ENCODE assay signal across 10 mouse cellular contexts in the genomic region with DNA sequence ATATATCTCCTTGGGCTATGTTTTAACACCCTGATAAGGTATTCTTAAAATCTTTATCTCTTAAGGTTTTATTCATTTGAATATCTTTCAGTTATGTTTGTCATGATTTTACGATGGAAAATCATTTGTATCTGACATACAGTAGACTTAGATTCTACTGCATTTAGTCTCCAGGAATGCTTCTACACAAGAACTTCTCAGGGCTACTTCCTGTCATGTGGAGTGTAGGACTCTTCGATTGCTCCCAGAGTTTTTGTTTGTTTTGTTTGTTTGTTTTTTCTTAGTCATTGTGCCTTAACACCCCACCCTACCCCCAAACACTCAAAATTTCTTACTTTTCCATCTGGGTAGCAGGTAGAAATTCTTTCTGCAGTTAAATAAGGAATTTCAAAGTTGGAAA. TPM values are rescaled to one million over a fixed set of nuclear protein-coding genes. Genes with fewer than 3 reads are reported as not detected.
DNase-seq lines count a peak whose midpoint lies in the region; ATAC-seq and TF ChIP-seq lines count a peak whose summit lies in the region.
"Had no signal": no experiment of that assay in that cellular context is flagged by ENCODE, and none has a peak within 500 bp of the region (broad histone marks: within the 10 kb centered on the region; RNA-seq: fewer than 3 reads in every experiment).

No protein-coding gene starts in this region.

- H3K27me3 ChIP-seq in heart, embryonic 10.5 days (ENCODE audit: insufficient read depth, poor library complexity, severe bottlenecking): no peaks in the 10 kb centered on the region
- no peaks in the 10 kb centered on the region for H3K27me3 ChIP-seq in C2C12 (ENCODE audit: control insufficient read depth, insufficient read depth, insufficient read length)
- H3K27me3 ChIP-seq in hindbrain, embryonic 10.5 days (ENCODE audit: insufficient read depth, poor library complexity, severe bottlenecking): no peaks in the 10 kb centered on the region
- no peaks in the 10 kb centered on the region for H3K27me3 ChIP-seq in liver, postnatal 0 days (ENCODE audit: insufficient read depth, low read length)

- peaks cover 3% of the 10 kb centered on the region; the same call in 1 of the 2 replicates for H3K4me1 ChIP-seq in heart, embryonic 10.5 days
- peaks cover 21% of the 10 kb centered on the region for H3K4me1 ChIP-seq in hindbrain, embryonic 10.5 days (replicated peaks)
- H3K4me1 ChIP-seq in liver, postnatal 0 days (ENCODE audit: insufficient read depth): peaks cover 8% of the 10 kb centered on the region

- no peak overlapping the region for H3ac ChIP-seq in C2C12 (ENCODE audit: control insufficient read depth, insufficient read length, low read depth)

- no peak for ATAC-seq in liver, postnatal 0 days

- H3K27ac ChIP-seq in heart, embryonic 10.5 days: peak overlapping the region; percentile 98; the same call in 1 of the 2 replicates
- H3K27ac ChIP-seq in hindbrain, embryonic 10.5 days: no peak overlapping the region
- H3K27ac ChIP-seq in liver, postnatal 0 days (ENCODE audit: low read depth): 0 out of 2 replicates have a peak overlapping the region, but pooled peaks have one; percentile 41

- WGBS in heart, embryonic 10.5 days: 34% methylated on average over 2 of the region's 2 CpGs
- 44% methylated on average over 2 of the region's 2 CpGs for WGBS in hindbrain, embryonic 10.5 days
- WGBS in liver, postnatal 0 days (ENCODE audit: insufficient replicate concordance): 16% methylated on average over 2 of the region's 2 CpGs

- H3K36me3 ChIP-seq in heart, embryonic 10.5 days: no peaks in the 10 kb centered on the region
- H3K36me3 ChIP-seq in C2C12 (ENCODE audit: control insufficient read depth, insufficient read depth): peaks cover 4% of the 10 kb centered on the region
- H3K36me3 ChIP-seq in hindbrain, embryonic 10.5 days: no peaks in the 10 kb centered on the region
- H3K36me3 ChIP-seq in liver, postnatal 0 days (replicated peaks; ENCODE audit: insufficient read depth, low read length): no peaks in the 10 kb centered on the region

- no peak for TF ChIP-seq CTCF in C2C12 (IDR thresholded peaks at IDR 0.05; ENCODE audit: control insufficient read depth, insufficient read depth, insufficient read length)
- no peak for TF ChIP-seq CTCF in liver, postnatal 0 days (IDR thresholded peaks at IDR 0.05; ENCODE audit: low read depth)

- H3K4me2 ChIP-seq in liver, postnatal 0 days (ENCODE audit: low read depth, low read length): peak overlapping the region; percentile 68

- no peak for DNase-seq in heart, embryonic 10.5 days (ENCODE audit: low spot score)
- DNase-seq in heart, adult 8-10 months (ENCODE audit: low spot score): no peak
- DNase-seq in hindbrain, embryonic 10.5 days (ENCODE audit: low spot score): no peak
- DNase-seq in liver, postnatal 0 days: no peak
- DNase-seq in cerebellum, adult 9-10 months: no peak
- no peak for DNase-seq in retina, postnatal 1 day
- no peak for DNase-seq in cerebellum, adult 18-20 months

- peak overlapping the region; percentile 98; the same call in 1 of the 2 replicates for H3K9ac ChIP-seq in liver, postnatal 0 days (replicated peaks)

- no peaks in the 10 kb centered on the region for H3K9me3 ChIP-seq in heart, embryonic 10.5 days
- no peaks in the 10 kb centered on the region for H3K9me3 ChIP-seq in hindbrain, embryonic 10.5 days
- no peaks in the 10 kb centered on the region for H3K9me3 ChIP-seq in liver, postnatal 0 days (ENCODE audit: low read length)

- H3K4me3 ChIP-seq in heart, embryonic 10.5 days: peak overlapping the region; percentile 100
- H3K4me3 ChIP-seq in C2C12 (ENCODE audit: insufficient read depth, poor library complexity, severe bottlenecking): peak overlapping the region; percentile 76
- H3K4me3 ChIP-seq in hindbrain, embryonic 10.5 days: peak overlapping the region; percentile 99
- H3K4me3 ChIP-seq in liver, postnatal 0 days (ENCODE audit: low read depth, low read length): peak overlapping the region; percentile 100

- peaks cover 82% of the 10 kb centered on the region for H3K79me3 ChIP-seq in C2C12 (ENCODE audit: low read depth)

- peaks cover 100% of the 10 kb centered on the region for H3K79me2 ChIP-seq in C2C12 (ENCODE audit: control insufficient read depth, insufficient read depth)

- TF ChIP-seq EP300 in liver, postnatal 0 days (IDR thresholded peaks at IDR 0.05; ENCODE audit: low read depth): no peak

TF ChIP-seq in C2C12, 6 proteins besides CTCF, POLR2A, EP300 and RAD21:
- TF ChIP-seq FOSL1 (IDR thresholded peaks at IDR 0.05; ENCODE audit: insufficient read depth, low read length, poor library complexity, severe bottlenecking): no peak
- TF ChIP-seq USF1 (IDR thresholded peaks at IDR 0.05; ENCODE audit: low read depth): peak; percentile 47
TF ChIP-seq in C2C12: peak in this region for 1.

RNA-seq across cellular contexts. Expression of a gene that starts 1.0 kb away (rescaled TPM):
- 8.3 and 8.6 TPM in 2 replicates for polyA plus RNA-seq in heart, embryonic 10.5 days (2016; fragmentation: Nextera tagmentation; extraction: Ambion mirVana)
- total RNA-seq in heart, adult 8-10 months (2022): 1 to 10 TPM; 4.2 to 5.1 (median 4.5) TPM
- polyA plus RNA-seq in C2C12 (2012; fragmentation: generic; extraction: Trizol): 3.5 TPM
- 7.5 and 9.1 TPM in 2 replicates for polyA plus RNA-seq in hindbrain, embryonic 10.5 days (2016; fragmentation: Nextera tagmentation; extraction: Ambion mirVana)
- 1.3 TPM in 2 replicates for polyA plus RNA-seq in liver, postnatal 0 days (2015; fragmentation: Nextera tagmentation; extraction: Ambion mirVana)

RNA-seq across cellular contexts. Expression of a gene that starts 1.0 kb away (rescaled TPM):
- polyA plus RNA-seq in heart, embryonic 10.5 days (2016; fragmentation: Nextera tagmentation; extraction: Ambion mirVana): 8.0 and 8.1 TPM in 2 replicates
- 10 to 100 TPM; 34.6 to 39.3 (median 37.5) TPM for total RNA-seq in heart, adult 8-10 months (2022)
- 13.9 TPM for polyA plus RNA-seq in C2C12 (2012; fragmentation: generic; extraction: Trizol)
- 6.4 and 6.8 TPM in 2 replicates for polyA plus RNA-seq in hindbrain, embryonic 10.5 days (2016; fragmentation: Nextera tagmentation; extraction: Ambion mirVana)
- polyA plus RNA-seq in liver, postnatal 0 days (2015; fragmentation: Nextera tagmentation; extraction: Ambion mirVana): 3.5 and 4.2 TPM in 2 replicates

RNA-seq across cellular contexts. Expression of a gene that starts 50.8 kb away (rescaled TPM):
- not detected in 2 replicates for polyA plus RNA-seq in heart, embryonic 10.5 days (2016; fragmentation: Nextera tagmentation; extraction: Ambion mirVana)
- not detected for total RNA-seq in heart, adult 8-10 months (2022)
- not detected for polyA plus RNA-seq in C2C12 (2012; fragmentation: generic; extraction: Trizol)
- polyA plus RNA-seq in hindbrain, embryonic 10.5 days (2016; fragmentation: Nextera tagmentation; extraction: Ambion mirVana): not detected in 2 replicates
- not detected in 2 replicates for polyA plus RNA-seq in liver, postnatal 0 days (2015; fragmentation: Nextera tagmentation; extraction: Ambion mirVana)
- total RNA-seq: common myeloid progenitor, adult 5-6 weeks; left cerebral cortex, postnatal 14 days had no signal
